Mouse (Mus musculus): ENCODE measurements around the gene Chd2. TPM values are rescaled to one million over a fixed set of nuclear protein-coding genes. Genes with fewer than 3 reads are reported as not detected.

Gene Chd2
- polyA plus RNA-seq, 1 experiment from 2014 or later: 58.9 TPM

DNA sequence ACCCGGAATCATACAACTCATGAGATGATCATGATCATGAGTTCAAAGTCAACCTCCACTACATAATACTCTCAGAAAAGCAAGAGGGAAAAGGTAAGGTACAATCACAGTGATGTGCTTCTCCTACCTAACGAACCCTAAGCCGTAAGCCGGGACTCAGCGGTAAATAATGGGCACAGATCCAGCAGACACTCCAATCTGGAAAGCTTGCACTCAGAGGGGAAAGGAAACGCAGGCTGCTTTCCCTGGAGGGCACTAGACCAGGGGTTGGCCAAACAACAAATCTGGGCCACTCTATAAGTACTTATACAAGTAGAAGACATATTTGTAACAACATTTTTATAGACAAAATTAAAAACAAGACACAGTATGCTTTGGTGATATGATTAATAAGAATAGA, 36.4 kb downstream of the Chd2 start:
- Histone ChIP-seq H3K27ac (ENCODE audit: low read length) (no peak overlapping the region), H3K4me1 (replicated peaks; ENCODE audit: control insufficient read depth, insufficient read depth, low read length) (no peaks in the 10 kb centered on the region), H3K9ac (ENCODE audit: low read length) (no peak overlapping the region), H3K9me3 (ENCODE audit: control insufficient read depth, low read length) (no peaks in the 10 kb centered on the region), H3K36me3 (ENCODE audit: control insufficient read depth, insufficient read depth, low read length) (peaks cover 58% of the 10 kb centered on the region), H3K4me3 (ENCODE audit: low read length) (no peak overlapping the region), H3K27me3 (ENCODE audit: control insufficient read depth, insufficient read depth, low read depth, low read length) (no peaks in the 10 kb centered on the region), H3K4me2 (ENCODE audit: low read depth, low read length) (no peak overlapping the region)
- 75% methylated on average over 6 of the region's 6 CpGs for WGBS
- no peak for ATAC-seq (ENCODE audit: low read depth)

DNA sequence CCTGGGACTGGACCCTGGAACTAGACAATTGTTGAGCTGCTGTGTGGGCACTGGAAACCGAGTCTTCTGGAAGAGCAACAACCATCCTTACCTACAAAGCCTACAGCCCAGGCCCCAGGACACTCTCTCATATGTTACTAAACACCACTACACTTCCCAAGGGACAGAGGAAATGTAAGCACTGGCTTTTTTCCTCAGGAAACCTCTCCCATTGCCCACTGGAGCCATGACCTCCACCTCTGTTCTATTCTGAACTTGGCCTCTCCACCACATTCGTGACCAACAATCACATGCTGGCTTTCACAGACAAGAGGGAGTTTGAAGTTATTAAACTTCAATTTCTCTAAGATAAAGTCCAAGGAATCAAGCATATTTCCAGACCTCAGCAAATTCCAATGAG, 43.4 kb downstream of the Chd2 start:
- H3K36me3 ChIP-seq (ENCODE audit: control insufficient read depth, insufficient read depth, low read length): peaks cover 71% of the 10 kb centered on the region
- no peaks in the 10 kb centered on the region for H3K4me1 ChIP-seq (replicated peaks; ENCODE audit: control insufficient read depth, insufficient read depth, low read length)
- no peak for ATAC-seq (ENCODE audit: low read depth)
- WGBS: 82% methylated on average over 2 of the region's 2 CpGs
- no peak overlapping the region for H3K27ac ChIP-seq (ENCODE audit: low read length)
- H3K9ac ChIP-seq (ENCODE audit: low read length): no peak overlapping the region
- no peak overlapping the region for H3K4me2 ChIP-seq (ENCODE audit: low read depth, low read length)
- H3K9me3 ChIP-seq (ENCODE audit: control insufficient read depth, low read length): no peaks in the 10 kb centered on the region
- no peaks in the 10 kb centered on the region for H3K27me3 ChIP-seq (ENCODE audit: control insufficient read depth, insufficient read depth, low read depth, low read length)
- no peak overlapping the region for H3K4me3 ChIP-seq (ENCODE audit: low read length)

DNA sequence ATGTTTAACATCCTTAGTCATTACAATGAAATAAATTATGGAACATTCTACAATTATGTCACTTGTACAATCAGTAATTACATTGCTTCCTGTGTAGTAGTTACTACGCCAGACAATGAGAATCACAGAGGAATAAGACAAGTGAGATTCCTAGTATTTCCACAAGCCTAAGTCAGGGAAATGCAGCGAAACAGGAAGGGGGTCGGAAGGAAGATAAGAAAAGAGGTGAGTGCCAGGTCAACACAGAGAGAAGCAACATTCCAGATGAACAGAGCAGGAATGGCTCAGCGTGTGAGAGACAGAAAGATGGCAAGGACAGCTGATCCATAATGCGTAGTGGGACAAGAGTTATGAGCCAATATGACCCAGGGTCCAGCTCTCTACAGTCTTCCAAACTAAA, 52.4 kb downstream of the Chd2 start:
- no peak for ATAC-seq (ENCODE audit: low read depth)
- H3K9ac ChIP-seq (ENCODE audit: low read length): no peak overlapping the region
- H3K4me3 ChIP-seq (ENCODE audit: low read length): no peak overlapping the region
- no peaks in the 10 kb centered on the region for H3K27me3 ChIP-seq (ENCODE audit: control insufficient read depth, insufficient read depth, low read depth, low read length)
- H3K4me2 ChIP-seq (ENCODE audit: low read depth, low read length): no peak overlapping the region
- no peaks in the 10 kb centered on the region for H3K9me3 ChIP-seq (ENCODE audit: control insufficient read depth, low read length)
- WGBS: 45% methylated on average over 5 of the region's 5 CpGs
- peaks cover 64% of the 10 kb centered on the region for H3K36me3 ChIP-seq (ENCODE audit: control insufficient read depth, insufficient read depth, low read length)
- H3K27ac ChIP-seq (ENCODE audit: low read length): no peak overlapping the region
- no peaks in the 10 kb centered on the region for H3K4me1 ChIP-seq (replicated peaks; ENCODE audit: control insufficient read depth, insufficient read depth, low read length)

DNA sequence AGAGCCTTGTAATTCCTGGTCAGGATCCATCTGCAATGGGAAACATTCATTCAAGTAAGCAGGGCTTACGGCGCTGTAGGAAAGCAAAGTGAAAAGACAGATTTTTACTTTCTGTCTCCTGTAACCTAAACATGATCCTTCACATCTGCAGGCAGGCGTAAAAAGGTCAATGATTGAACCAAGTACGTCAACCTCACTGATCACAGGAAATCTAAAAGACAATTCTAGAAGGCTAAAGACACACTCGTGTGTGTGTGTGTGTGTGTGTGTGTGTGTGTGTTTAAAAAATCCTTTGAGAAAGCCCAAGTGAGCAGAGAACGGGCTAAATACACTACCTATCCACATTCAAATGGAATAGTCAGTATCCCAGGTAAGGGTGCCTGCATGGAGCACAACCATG, 60.5 kb downstream of the Chd2 start:
- Histone ChIP-seq H3K4me1 (replicated peaks; ENCODE audit: control insufficient read depth, insufficient read depth, low read length) (no peaks in the 10 kb centered on the region), H3K27me3 (ENCODE audit: control insufficient read depth, insufficient read depth, low read depth, low read length) (no peaks in the 10 kb centered on the region), H3K9ac (ENCODE audit: low read length) (no peak overlapping the region), H3K4me2 (ENCODE audit: low read depth, low read length) (no peak overlapping the region), H3K4me3 (ENCODE audit: low read length) (no peak overlapping the region), H3K27ac (ENCODE audit: low read length) (no peak overlapping the region), H3K9me3 (ENCODE audit: control insufficient read depth, low read length) (no peaks in the 10 kb centered on the region), H3K36me3 (ENCODE audit: control insufficient read depth, insufficient read depth, low read length) (peaks cover 60% of the 10 kb centered on the region)
- 81% methylated on average over 6 of the region's 6 CpGs for WGBS
- ATAC-seq (ENCODE audit: low read depth): no peak

DNA sequence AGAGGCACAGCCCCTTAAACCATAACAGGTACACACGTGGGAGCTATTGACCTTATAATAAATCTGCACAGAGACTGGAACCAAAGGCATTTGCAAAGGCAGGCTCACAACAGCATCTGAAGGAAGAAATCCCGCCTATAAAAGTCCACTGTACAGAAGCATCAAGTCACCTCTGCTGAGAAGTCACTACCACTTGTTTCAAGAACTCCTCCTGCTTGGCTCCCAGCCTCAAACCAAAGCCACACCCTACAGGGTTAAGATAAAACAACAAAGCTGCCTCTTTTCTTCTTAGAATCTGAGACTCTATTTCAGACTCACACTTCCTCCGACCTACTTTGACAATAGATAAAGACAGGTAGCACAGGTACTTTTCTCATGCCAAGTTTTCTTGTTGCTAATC, 62.1 kb downstream of the Chd2 start:
- Histone ChIP-seq H3K27ac (ENCODE audit: low read length) (no peak overlapping the region), H3K4me1 (replicated peaks; ENCODE audit: control insufficient read depth, insufficient read depth, low read length) (no peaks in the 10 kb centered on the region), H3K4me3 (ENCODE audit: low read length) (no peak overlapping the region), H3K9ac (ENCODE audit: low read length) (no peak overlapping the region), H3K36me3 (ENCODE audit: control insufficient read depth, insufficient read depth, low read length) (peaks cover 67% of the 10 kb centered on the region), H3K9me3 (ENCODE audit: control insufficient read depth, low read length) (no peaks in the 10 kb centered on the region), H3K27me3 (ENCODE audit: control insufficient read depth, insufficient read depth, low read depth, low read length) (no peaks in the 10 kb centered on the region), H3K4me2 (ENCODE audit: low read depth, low read length) (no peak overlapping the region)
- WGBS: 65% methylated on average over 3 of the region's 3 CpGs
- ATAC-seq (ENCODE audit: low read depth): no peak

DNA sequence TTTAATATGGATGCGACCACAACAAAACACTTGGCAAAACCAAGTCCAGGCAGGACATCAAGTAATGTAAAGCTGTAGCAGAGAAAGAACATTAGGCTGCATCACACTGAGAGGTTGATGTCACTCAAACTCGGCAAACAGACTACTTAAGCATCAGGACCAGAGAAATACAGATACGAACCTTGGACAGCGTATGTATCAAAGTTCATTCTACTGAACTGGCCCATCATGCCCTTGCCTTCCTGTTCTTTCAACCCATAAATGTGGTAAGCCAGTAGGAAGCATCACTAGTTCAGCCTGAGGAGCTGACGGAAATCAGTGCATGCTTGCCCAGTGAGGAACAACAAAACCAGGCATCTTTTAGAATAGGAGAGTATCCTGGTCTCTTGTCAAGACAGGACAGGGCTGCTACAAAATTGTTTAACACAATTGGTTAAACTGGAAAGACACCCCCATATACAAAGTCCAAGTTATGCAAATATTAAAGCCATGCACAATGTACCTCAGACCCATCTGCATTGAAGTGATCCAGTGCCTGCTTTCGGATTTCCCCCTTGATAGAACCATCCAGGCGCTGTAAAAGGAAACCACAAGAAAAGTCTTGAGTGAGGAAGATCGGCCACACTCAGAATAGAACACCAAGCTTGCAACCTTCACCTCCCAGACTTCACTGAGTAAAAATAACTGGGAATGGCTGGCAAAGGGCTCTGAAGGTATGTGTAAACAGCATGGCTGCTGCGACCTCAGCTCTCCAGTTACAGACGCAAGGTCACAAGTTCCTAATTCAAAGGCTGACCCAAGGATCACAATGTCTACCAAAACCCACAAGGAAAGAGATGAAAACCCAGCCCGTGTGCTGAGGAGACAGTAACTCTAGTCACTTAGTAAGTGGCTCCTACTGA, 63.2 kb downstream of the Chd2 start:
- ATAC-seq (ENCODE audit: low read depth): no peak
- Histone ChIP-seq H3K9me3 (ENCODE audit: control insufficient read depth, low read length) (no peaks in the 10 kb centered on the region), H3K36me3 (ENCODE audit: control insufficient read depth, insufficient read depth, low read length) (peaks cover 72% of the 10 kb centered on the region), H3K27me3 (ENCODE audit: control insufficient read depth, insufficient read depth, low read depth, low read length) (no peaks in the 10 kb centered on the region), H3K4me1 (replicated peaks; ENCODE audit: control insufficient read depth, insufficient read depth, low read length) (no peaks in the 10 kb centered on the region), H3K9ac (ENCODE audit: low read length) (no peak overlapping the region), H3K4me2 (ENCODE audit: low read depth, low read length) (no peak overlapping the region), H3K27ac (ENCODE audit: low read length) (no peak overlapping the region), H3K4me3 (ENCODE audit: low read length) (no peak overlapping the region)
- WGBS: 73% methylated on average over 11 of the region's 11 CpGs

DNA sequence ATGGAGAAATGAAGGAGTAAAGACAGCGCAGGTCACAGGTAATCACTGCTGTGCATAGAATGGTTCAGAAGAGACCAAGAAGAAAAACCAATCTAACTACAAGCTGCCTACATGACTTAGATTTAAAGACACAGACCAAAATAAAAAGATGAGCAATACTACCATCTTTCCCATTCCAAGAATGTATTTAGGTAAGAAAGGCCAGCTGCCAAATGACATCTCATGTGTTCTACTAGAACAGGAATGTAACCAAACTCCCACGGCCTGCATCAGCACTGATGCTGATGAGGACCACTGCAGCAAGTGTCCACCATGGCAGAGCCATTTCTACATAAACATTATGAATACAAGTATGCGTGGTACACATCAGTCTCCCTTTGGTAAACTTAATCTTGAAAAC, 73.9 kb downstream of the Chd2 start:
- WGBS: 96% methylated on average over 3 of the region's 3 CpGs
- H3K9ac ChIP-seq (ENCODE audit: low read length): no peak overlapping the region
- H3K36me3 ChIP-seq (ENCODE audit: control insufficient read depth, insufficient read depth, low read length): peaks cover 71% of the 10 kb centered on the region
- H3K4me3 ChIP-seq (ENCODE audit: low read length): no peak overlapping the region
- H3K27ac ChIP-seq (ENCODE audit: low read length): no peak overlapping the region
- H3K27me3 ChIP-seq (ENCODE audit: control insufficient read depth, insufficient read depth, low read depth, low read length): no peaks in the 10 kb centered on the region
- no peaks in the 10 kb centered on the region for H3K9me3 ChIP-seq (ENCODE audit: control insufficient read depth, low read length)
- H3K4me2 ChIP-seq (ENCODE audit: low read depth, low read length): no peak overlapping the region
- no peak for ATAC-seq (ENCODE audit: low read depth)
- H3K4me1 ChIP-seq (replicated peaks; ENCODE audit: control insufficient read depth, insufficient read depth, low read length): no peaks in the 10 kb centered on the region

DNA sequence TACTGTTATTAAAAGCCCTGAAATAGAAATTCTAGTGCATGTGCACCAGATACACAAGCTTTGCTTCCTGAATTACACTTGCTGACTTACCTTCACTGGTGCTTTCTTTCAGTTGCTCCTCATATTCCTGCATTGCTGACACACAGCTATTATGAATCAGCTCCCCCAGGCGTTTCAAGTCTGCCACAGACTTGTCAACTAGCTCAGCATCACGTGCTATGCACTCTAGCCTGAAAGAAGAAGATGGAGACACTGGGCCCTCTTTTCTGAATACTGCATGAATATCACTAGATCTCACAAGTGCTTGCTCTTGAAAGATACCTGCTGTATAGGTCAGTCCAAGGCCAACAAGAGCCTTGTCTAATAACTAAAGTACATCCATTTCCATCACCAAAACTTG, 78.1 kb downstream of the Chd2 start:
- Histone ChIP-seq H3K27me3 (ENCODE audit: control insufficient read depth, insufficient read depth, low read depth, low read length) (no peaks in the 10 kb centered on the region), H3K9ac (ENCODE audit: low read length) (no peak overlapping the region), H3K4me3 (ENCODE audit: low read length) (no peak overlapping the region), H3K36me3 (ENCODE audit: control insufficient read depth, insufficient read depth, low read length) (peaks cover 73% of the 10 kb centered on the region), H3K4me1 (replicated peaks; ENCODE audit: control insufficient read depth, insufficient read depth, low read length) (no peaks in the 10 kb centered on the region), H3K27ac (ENCODE audit: low read length) (no peak overlapping the region), H3K9me3 (ENCODE audit: control insufficient read depth, low read length) (no peaks in the 10 kb centered on the region), H3K4me2 (ENCODE audit: low read depth, low read length) (no peak overlapping the region)
- WGBS: 79% methylated on average over 2 of the region's 2 CpGs
- no peak for ATAC-seq (ENCODE audit: low read depth)

DNA sequence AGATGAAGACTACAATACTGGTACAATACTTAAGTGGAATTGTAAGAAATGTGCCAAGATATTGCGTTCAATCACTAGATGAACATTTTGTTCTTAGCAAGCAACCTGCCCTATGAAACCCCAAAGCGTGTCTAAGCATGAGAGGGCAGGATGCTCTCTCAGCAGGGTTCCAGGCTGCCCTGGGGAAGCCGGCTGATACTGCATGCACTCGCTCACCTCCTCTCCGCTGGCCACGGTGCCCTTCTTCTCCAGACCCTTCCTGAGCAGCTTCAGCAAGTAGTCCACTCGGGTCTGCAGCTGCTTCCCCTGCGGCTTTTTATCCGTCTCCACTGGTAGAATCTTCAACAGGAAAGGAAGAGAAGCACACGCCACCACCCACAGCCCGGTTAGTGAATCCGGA, 87.5 kb downstream of the Chd2 start:
- no peak overlapping the region for H3K9ac ChIP-seq (ENCODE audit: low read length)
- peaks cover 78% of the 10 kb centered on the region for H3K36me3 ChIP-seq (ENCODE audit: control insufficient read depth, insufficient read depth, low read length)
- no peaks in the 10 kb centered on the region for H3K27me3 ChIP-seq (ENCODE audit: control insufficient read depth, insufficient read depth, low read depth, low read length)
- WGBS: 92% methylated on average over 12 of the region's 12 CpGs
- no peaks in the 10 kb centered on the region for H3K4me1 ChIP-seq (replicated peaks; ENCODE audit: control insufficient read depth, insufficient read depth, low read length)
- H3K27ac ChIP-seq (ENCODE audit: low read length): no peak overlapping the region
- H3K9me3 ChIP-seq (ENCODE audit: control insufficient read depth, low read length): no peaks in the 10 kb centered on the region
- H3K4me3 ChIP-seq (ENCODE audit: low read length): no peak overlapping the region
- no peak for ATAC-seq (ENCODE audit: low read depth)
- no peak overlapping the region for H3K4me2 ChIP-seq (ENCODE audit: low read depth, low read length)
